Mouse (Mus musculus) bone marrow, adult 2 months (tissue): ENCODE measurements at regions not wholly inside any gene's neighbourhood (a gene's known extent, or its start where the extent isn't known, plus 50 kb on each side); places are given as distances from the start of the nearest gene placed in this dataset.

ENCODE experiments used
- CTCF ChIP-seq: fragments of 200-500 bp; IDR thresholded peaks from 2 replicates; pipeline ENCODE4 v1.5.1; 2011; ENCODE audit warnings: low read length, control low read depth; ENCODE audit not compliant: control insufficient read depth, insufficient read depth
- POLR2A ChIP-seq: fragments of 200-500 bp; IDR thresholded peaks from 2 replicates; pipeline ENCODE4 v1.6.1; 2011; ENCODE audit warnings: low read depth, mild to moderate bottlenecking, control low read depth, low read length, borderline replicate concordance; ENCODE audit not compliant: control insufficient read depth

DNA sequence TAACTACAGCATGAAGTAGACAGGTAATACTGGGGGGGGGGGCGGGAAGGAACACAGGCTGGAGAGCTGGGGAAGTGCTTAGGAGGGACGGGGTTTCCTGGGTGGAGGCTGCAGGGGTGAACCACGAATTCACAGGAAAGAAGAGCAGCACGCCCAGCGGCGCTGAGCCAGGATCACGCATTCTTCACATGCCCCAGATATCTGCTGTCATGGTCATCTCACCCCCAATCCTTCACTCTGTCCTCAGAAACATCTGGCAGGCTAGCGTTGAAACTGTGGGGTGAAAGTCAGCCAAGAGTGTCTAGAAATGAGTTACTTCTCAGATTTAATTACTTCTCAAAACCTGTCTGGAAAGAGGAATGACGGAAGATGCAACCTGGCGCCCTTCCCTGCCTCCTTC, 197.3 kb upstream of the Zpld1 start:
- TF ChIP-seq CTCF (no peak), POLR2A (no peak)
